Mouse (Mus musculus): ENCODE measurements around the gene Grhpr. TPM values are rescaled to one million over a fixed set of nuclear protein-coding genes. Genes with fewer than 3 reads are reported as not detected.
"Not testable (repeated sequence)": the region's sequence is repeated elsewhere in the genome, so short reads cannot be mapped to it uniquely, and the experiment has no call there.

Grhpr gene
- total and polyA plus RNA-seq, 2 experiments from 2014 or later = 18.2 to 31.1 TPM

DNA sequence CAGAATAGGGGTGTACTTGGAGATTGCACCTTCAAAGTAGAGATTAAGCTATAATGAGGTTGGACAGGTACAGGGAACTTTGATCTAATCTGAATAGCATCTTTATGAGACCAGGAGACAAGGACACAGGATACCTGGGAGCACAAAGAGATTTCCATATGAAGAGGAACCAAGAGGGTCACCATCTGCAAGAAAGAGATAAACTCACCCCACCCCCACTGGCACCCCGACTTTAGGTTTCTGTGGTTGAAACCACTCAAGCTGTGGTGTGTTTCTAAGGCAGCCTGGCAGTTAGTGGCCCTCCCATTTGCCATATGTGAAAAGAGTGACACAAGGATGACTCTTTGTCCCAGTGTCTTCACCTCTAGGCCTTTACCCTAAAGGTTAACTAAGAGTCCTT is 39.0 kb upstream of the Grhpr start:
- Histone ChIP-seq H3K27ac (ENCODE audit: low read depth, low read length) (no peak overlapping the region), H3K4me3 (ENCODE audit: low read depth, low read length) (no peak overlapping the region), H3K27me3 (ENCODE audit: insufficient read depth, low read length) (no peaks in the 10 kb centered on the region), H3K4me1 (ENCODE audit: insufficient read depth, low read length) (no peaks in the 10 kb centered on the region), H3K36me3 (ENCODE audit: insufficient read depth, low read length) (no peaks in the 10 kb centered on the region), H3K9ac (replicated peaks; ENCODE audit: low read length, poor library complexity, severe bottlenecking) (no peak overlapping the region), H3K4me2 (ENCODE audit: low read depth, low read length, poor library complexity, severe bottlenecking) (no peak overlapping the region), H3K9me3 (ENCODE audit: low read length) (no peaks in the 10 kb centered on the region)
- TF ChIP-seq CTCF (IDR thresholded peaks at IDR 0.05) = no peak
- 94% methylated on average over 1 of the region's 1 CpGs for WGBS
- ATAC-seq (ENCODE audit: low FRiP score) (no peak), DNase-seq (ENCODE audit: low spot score) (no peak)

DNA sequence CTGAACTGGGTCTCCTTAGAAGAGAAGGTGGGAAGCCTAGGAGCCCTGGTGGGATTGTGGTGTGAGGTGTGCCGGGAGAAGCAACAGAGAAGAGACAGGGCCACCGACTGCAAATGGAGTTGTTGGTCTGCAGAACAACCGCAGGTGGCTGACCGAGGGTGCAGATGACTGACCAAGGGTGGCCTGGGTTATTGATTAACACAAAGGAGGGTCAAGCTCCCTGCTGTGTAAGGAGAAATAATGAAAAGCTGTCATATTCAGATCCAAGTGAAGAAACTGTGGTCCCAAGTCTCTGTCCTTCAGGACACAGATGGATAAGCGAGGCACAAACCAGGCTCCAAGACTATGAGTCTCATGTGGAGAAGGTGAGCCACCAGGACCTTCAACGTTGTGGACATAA is 37.7 kb upstream of the Grhpr start:
- ATAC-seq (ENCODE audit: low FRiP score) (no peak), DNase-seq (ENCODE audit: low spot score) (no peak)
- H3K4me1 ChIP-seq (ENCODE audit: insufficient read depth, low read length) = no peaks in the 10 kb centered on the region
- no peak overlapping the region for H3K9ac ChIP-seq (replicated peaks; ENCODE audit: low read length, poor library complexity, severe bottlenecking)
- no peak overlapping the region for H3K4me2 ChIP-seq (ENCODE audit: low read depth, low read length, poor library complexity, severe bottlenecking)
- H3K27ac ChIP-seq (ENCODE audit: low read depth, low read length) = no peak overlapping the region
- H3K4me3 ChIP-seq (ENCODE audit: low read depth, low read length) = no peak overlapping the region
- TF ChIP-seq CTCF (IDR thresholded peaks at IDR 0.05) = no peak
- H3K36me3 ChIP-seq (ENCODE audit: insufficient read depth, low read length) = no peaks in the 10 kb centered on the region
- no peaks in the 10 kb centered on the region for H3K9me3 ChIP-seq (ENCODE audit: low read length)
- H3K27me3 ChIP-seq (ENCODE audit: insufficient read depth, low read length) = no peaks in the 10 kb centered on the region
- WGBS = 76% methylated on average over 6 of the region's 6 CpGs

- H3K27me3 ChIP-seq (ENCODE audit: insufficient read depth, low read length) = no peaks in the 10 kb centered on the region
- no peaks in the 10 kb centered on the region for H3K36me3 ChIP-seq (ENCODE audit: insufficient read depth, low read length)
- H3K27ac ChIP-seq (ENCODE audit: low read depth, low read length) = no peak overlapping the region
- ATAC-seq (ENCODE audit: low FRiP score) (no peak), DNase-seq (ENCODE audit: low spot score) (no peak)
- no peak overlapping the region for H3K4me2 ChIP-seq (ENCODE audit: low read depth, low read length, poor library complexity, severe bottlenecking)
- no peak for TF ChIP-seq CTCF (IDR thresholded peaks at IDR 0.05)
- no peaks in the 10 kb centered on the region for H3K9me3 ChIP-seq (ENCODE audit: low read length)
- H3K4me1 ChIP-seq (ENCODE audit: insufficient read depth, low read length) = no peaks in the 10 kb centered on the region
- WGBS = 67% methylated on average over 10 of the region's 10 CpGs
- no peak overlapping the region for H3K9ac ChIP-seq (replicated peaks; ENCODE audit: low read length, poor library complexity, severe bottlenecking)
- no peak overlapping the region for H3K4me3 ChIP-seq (ENCODE audit: low read depth, low read length)
Observed at GRCm38 (mm10) chr4:44944426-44945075, 36.6 kb upstream of the Grhpr start.

- not testable (repeated sequence) for H3K27me3 ChIP-seq (ENCODE audit: insufficient read depth, low read length); ATAC-seq (ENCODE audit: low FRiP score); H3K4me3 ChIP-seq (ENCODE audit: low read depth, low read length); H3K9ac ChIP-seq (replicated peaks; ENCODE audit: low read length, poor library complexity, severe bottlenecking); H3K4me2 ChIP-seq (ENCODE audit: low read depth, low read length, poor library complexity, severe bottlenecking); H3K4me1 ChIP-seq (ENCODE audit: insufficient read depth, low read length); H3K27ac ChIP-seq (ENCODE audit: low read depth, low read length); DNase-seq (ENCODE audit: low spot score); H3K9me3 ChIP-seq (ENCODE audit: low read length); H3K36me3 ChIP-seq (ENCODE audit: insufficient read depth, low read length)
- 97% methylated on average over 2 of the region's 2 CpGs for WGBS
Observed at GRCm38 (mm10) chr4:44946126-44946525, 35.1 kb upstream of the Grhpr start.

DNA sequence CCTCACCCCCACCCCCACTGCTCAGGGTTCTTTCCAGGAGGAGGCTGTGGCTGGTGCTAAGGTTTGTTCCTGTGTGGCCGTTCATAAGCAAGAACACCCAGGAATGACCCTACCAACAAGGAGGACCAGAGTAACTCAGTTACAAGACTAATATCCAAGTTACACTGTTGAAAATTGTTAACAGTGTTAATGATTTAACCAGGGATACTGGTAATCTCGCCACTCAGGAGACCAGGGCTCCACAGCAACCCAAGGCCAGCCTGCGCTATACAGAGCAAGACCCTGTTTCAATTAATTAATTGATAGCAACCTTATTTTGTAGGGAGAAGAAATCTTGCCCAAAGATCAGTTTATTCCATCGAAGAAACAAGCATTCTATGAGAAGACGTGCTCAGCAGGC is 33.7 kb upstream of the Grhpr start:
- no peak overlapping the region for H3K4me2 ChIP-seq (ENCODE audit: low read depth, low read length, poor library complexity, severe bottlenecking)
- WGBS = 92% methylated on average over 5 of the region's 5 CpGs
- TF ChIP-seq CTCF (IDR thresholded peaks at IDR 0.05) = no peak

GRCm38 (mm10) chr4:44948314-44948713 is 32.9 kb upstream of the Grhpr start:
- H3K4me2 ChIP-seq (ENCODE audit: low read depth, low read length, poor library complexity, severe bottlenecking) = no peak overlapping the region
- H3K27me3 ChIP-seq (ENCODE audit: insufficient read depth, low read length) = no peaks in the 10 kb centered on the region
- WGBS = 93% methylated on average over 1 of the region's 1 CpGs
- H3K4me3 ChIP-seq (ENCODE audit: low read depth, low read length) = no peak overlapping the region
- H3K9ac ChIP-seq (replicated peaks; ENCODE audit: low read length, poor library complexity, severe bottlenecking) = no peak overlapping the region
- TF ChIP-seq CTCF (IDR thresholded peaks at IDR 0.05) = no peak
- no peaks in the 10 kb centered on the region for H3K4me1 ChIP-seq (ENCODE audit: insufficient read depth, low read length)
- H3K27ac ChIP-seq (ENCODE audit: low read depth, low read length) = no peak overlapping the region
- no peak for DNase-seq (ENCODE audit: low spot score)
- no peak for ATAC-seq (ENCODE audit: low FRiP score)
- no peaks in the 10 kb centered on the region for H3K36me3 ChIP-seq (ENCODE audit: insufficient read depth, low read length)
- no peaks in the 10 kb centered on the region for H3K9me3 ChIP-seq (ENCODE audit: low read length)

More for the DNA sequence above, 33.7 kb upstream of the Grhpr start:
- H3K4me1 ChIP-seq (ENCODE audit: insufficient read depth, low read length) = no peaks in the 10 kb centered on the region
- H3K9ac ChIP-seq (replicated peaks; ENCODE audit: low read length, poor library complexity, severe bottlenecking) = no peak overlapping the region
- DNase-seq (ENCODE audit: low spot score) = no peak
- ATAC-seq (ENCODE audit: low FRiP score) = no peak
- H3K27ac ChIP-seq (ENCODE audit: low read depth, low read length) = no peak overlapping the region
- no peaks in the 10 kb centered on the region for H3K27me3 ChIP-seq (ENCODE audit: insufficient read depth, low read length)
- H3K4me3 ChIP-seq (ENCODE audit: low read depth, low read length) = no peak overlapping the region
- H3K36me3 ChIP-seq (ENCODE audit: insufficient read depth, low read length) = no peaks in the 10 kb centered on the region
- H3K9me3 ChIP-seq (ENCODE audit: low read length) = no peaks in the 10 kb centered on the region

Data from midbrain, postnatal 0 days (tissue).